8 mouse cellular contexts compared by ENCODE assay signal in genomic region chr19:47151332-47152061, GRCm38 (mm10). TPM values are rescaled to one million over a fixed set of nuclear protein-coding genes. Genes with fewer than 3 reads are reported as not detected.
DNase-seq lines count a peak whose midpoint lies in the region; ATAC-seq and TF ChIP-seq lines count a peak whose summit lies in the region.

No protein-coding gene starts in this region.

- no peaks in the 10 kb centered on the region for H3K36me3 ChIP-seq in hindbrain, embryonic 13.5 days
- no peaks in the 10 kb centered on the region for H3K36me3 ChIP-seq in midbrain, postnatal 0 days (ENCODE audit: insufficient read depth, low read length)

- DNase-seq in left cerebral cortex, postnatal 4 days = peak; percentile 41
- DNase-seq in left cerebral cortex, adult 11 months (ENCODE audit: low spot score) = no peak
- peak; percentile 62 to 63 for DNase-seq in cerebellum, postnatal 25 days
- DNase-seq in midbrain, postnatal 0 days (ENCODE audit: low spot score) = peak; percentile 39
- DNase-seq in B cell, adult 2 months = no peak
- DNase-seq in adrenal gland, adult 8-10 months = no peak

- H3K4me2 ChIP-seq in hindbrain, embryonic 13.5 days = peak overlapping the region; percentile 64
- H3K4me2 ChIP-seq in midbrain, postnatal 0 days (ENCODE audit: low read depth, low read length, poor library complexity, severe bottlenecking) = peak overlapping the region; percentile 42

- H3K4me3 ChIP-seq in hindbrain, embryonic 13.5 days = peak overlapping the region; percentile 38
- H3K4me3 ChIP-seq in midbrain, postnatal 0 days (ENCODE audit: low read depth, low read length) = peak overlapping the region; percentile 23; the same call in 1 of the 2 replicates

- no peak for TF ChIP-seq CTCF in midbrain, postnatal 0 days (IDR thresholded peaks at IDR 0.05)

- no peaks in the 10 kb centered on the region for H3K27me3 ChIP-seq in hindbrain, embryonic 13.5 days
- H3K27me3 ChIP-seq in midbrain, postnatal 0 days (ENCODE audit: insufficient read depth, low read length) = no peaks in the 10 kb centered on the region

- peaks cover 15% of the 10 kb centered on the region; the same call in 1 of the 2 replicates for H3K4me1 ChIP-seq in hindbrain, embryonic 13.5 days (replicated peaks)
- no peaks in the 10 kb centered on the region for H3K4me1 ChIP-seq in midbrain, postnatal 0 days (ENCODE audit: insufficient read depth, low read length)

- H3K27ac ChIP-seq in hindbrain, embryonic 13.5 days = no peak overlapping the region
- no peak overlapping the region for H3K27ac ChIP-seq in midbrain, postnatal 0 days (ENCODE audit: low read depth, low read length)

- WGBS in hindbrain, embryonic 13.5 days = 21% methylated on average over 32 of the region's 32 CpGs
- 28% methylated on average over 32 of the region's 32 CpGs for WGBS in midbrain, postnatal 0 days

- intact Hi-C loops in left cerebral cortex, postnatal 4 days (cut with DNase I) = no loop called here

- peak overlapping the region; percentile 66 for H3K9ac ChIP-seq in hindbrain, embryonic 13.5 days
- peak overlapping the region; percentile 44; the same call in 1 of the 2 replicates for H3K9ac ChIP-seq in midbrain, postnatal 0 days (replicated peaks; ENCODE audit: low read length, poor library complexity, severe bottlenecking)

- peak; percentile 24; the same call in 1 of the 2 replicates for ATAC-seq in hindbrain, embryonic 13.5 days (ENCODE audit: low FRiP score)
- ATAC-seq in midbrain, postnatal 0 days (ENCODE audit: low FRiP score) = peak; percentile 74
- no peak for ATAC-seq in megakaryocyte progenitor cell, adult 5-6 weeks (replicated peaks; ENCODE audit: poor library complexity)

- no peaks in the 10 kb centered on the region for H3K9me3 ChIP-seq in hindbrain, embryonic 13.5 days
- no peaks in the 10 kb centered on the region for H3K9me3 ChIP-seq in midbrain, postnatal 0 days (ENCODE audit: low read length)

RNA-seq across cellular contexts. Expression of gene Calhm3, which starts 6.1 kb away (rescaled TPM):
- total RNA-seq in left cerebral cortex, postnatal 4 days (2021) = not detected
- not detected in 2 replicates for polyA plus RNA-seq in hindbrain, embryonic 13.5 days (2015; fragmentation: Nextera tagmentation; extraction: Ambion mirVana)
- total RNA-seq in midbrain, postnatal 0 days (2014; rRNA removed) = 0.33 TPM in 1 of 2 replicates, not detected in the other
- 0.22 TPM in 1 of 2 replicates, not detected in the other for polyA plus RNA-seq in midbrain, postnatal 0 days (2015; fragmentation: Nextera tagmentation; extraction: Ambion mirVana)
- total RNA-seq in megakaryocyte progenitor cell, adult 5-6 weeks (2015) = not detected in 2 replicates
- total RNA-seq in megakaryocyte progenitor cell, adult 5-6 weeks (2017) = not detected in 2 replicates
- total RNA-seq in adrenal gland, adult 8-10 months (2022) = not detected

RNA-seq across cellular contexts. Expression of gene Calhm1, which starts 7.4 kb away (rescaled TPM):
- total RNA-seq in left cerebral cortex, postnatal 4 days (2021) = not detected
- polyA plus RNA-seq in hindbrain, embryonic 13.5 days (2015; fragmentation: Nextera tagmentation; extraction: Ambion mirVana) = not detected in 2 replicates
- not detected in 2 replicates for total RNA-seq in midbrain, postnatal 0 days (2014; rRNA removed)
- polyA plus RNA-seq in midbrain, postnatal 0 days (2015; fragmentation: Nextera tagmentation; extraction: Ambion mirVana) = not detected in 2 replicates
- not detected in 2 replicates for total RNA-seq in megakaryocyte progenitor cell, adult 5-6 weeks (2015)
- total RNA-seq in megakaryocyte progenitor cell, adult 5-6 weeks (2017) = not detected in 2 replicates
- total RNA-seq in adrenal gland, adult 8-10 months (2022) = not detected

RNA-seq across cellular contexts. Expression of gene Calhm2, which starts 13.4 kb away (rescaled TPM):
- 1 to 10 TPM; 1.2 to 2.2 TPM for total RNA-seq in left cerebral cortex, postnatal 4 days (2021)
- 1.3 and 1.6 TPM in 2 replicates for polyA plus RNA-seq in hindbrain, embryonic 13.5 days (2015; fragmentation: Nextera tagmentation; extraction: Ambion mirVana)
- 0.77 and 0.80 TPM in 2 replicates for total RNA-seq in midbrain, postnatal 0 days (2014; rRNA removed)
- 0.80 and 1.0 TPM in 2 replicates for polyA plus RNA-seq in midbrain, postnatal 0 days (2015; fragmentation: Nextera tagmentation; extraction: Ambion mirVana)
- total RNA-seq in megakaryocyte progenitor cell, adult 5-6 weeks (2015) = 6.1 and 7.3 TPM in 2 replicates
- 11.3 and 14.4 TPM in 2 replicates for total RNA-seq in megakaryocyte progenitor cell, adult 5-6 weeks (2017)
- 1 to 10 TPM; 4.6 to 8.8 (median 7.5) TPM for total RNA-seq in adrenal gland, adult 8-10 months (2022)

RNA-seq across cellular contexts. Expression of gene Neurl1a, which starts 27.1 kb away (rescaled TPM):
- total RNA-seq in left cerebral cortex, postnatal 4 days (2021) = 10 to 100 TPM; 42.6 to 54.8 TPM
- 6.8 and 7.2 TPM in 2 replicates for polyA plus RNA-seq in hindbrain, embryonic 13.5 days (2015; fragmentation: Nextera tagmentation; extraction: Ambion mirVana)
- 66.9 and 82.4 TPM in 2 replicates for total RNA-seq in midbrain, postnatal 0 days (2014; rRNA removed)
- polyA plus RNA-seq in midbrain, postnatal 0 days (2015; fragmentation: Nextera tagmentation; extraction: Ambion mirVana) = 16.2 and 16.8 TPM in 2 replicates
- total RNA-seq in megakaryocyte progenitor cell, adult 5-6 weeks (2015) = not detected in 2 replicates
- total RNA-seq in megakaryocyte progenitor cell, adult 5-6 weeks (2017) = 0.04 TPM in 1 of 2 replicates, not detected in the other
- 10 to 100 TPM; 16.2 to 26.8 (median 22.2) TPM for total RNA-seq in adrenal gland, adult 8-10 months (2022)

Comparison
In these comparisons a context has a peak if more than half of its experiments do, and no peak if none do; other contexts are left out.
1. DNase-seq: peak in left cerebral cortex, postnatal 4 days (single experiment), cerebellum, postnatal 25 days (2 of 2) and midbrain, postnatal 0 days (single experiment); none in left cerebral cortex, adult 11 months (single experiment), B cell, adult 2 months (0 of 2) and adrenal gland, adult 8-10 months (single experiment).